Mouse (Mus musculus) spleen, adult 2 months (tissue): ENCODE results near the gene Chrna5. TPM values are rescaled to one million over a fixed set of nuclear protein-coding genes. Genes with fewer than 3 reads are reported as not detected.
A peak's percentile ranks its signal among the peaks of the same experiment; 100 is the strongest.

ENCODE experiments used
- DNase-seq, 2 experiments: peaks; one replicate each; pipeline versions ENCODE4 v3.0.0 to v3.0.0-alpha.2; 2012 to 2021; ENCODE audit warnings: low spot score in 2 of 2, low read depth in 1 of 2
- H3K27ac ChIP-seq: fragments of 200-500 bp; 2 replicates; pipeline ENCODE4 v1.5.1; 2012; ENCODE audit warnings: low read length, inconsistent platforms; ENCODE audit not compliant: insufficient read depth
- H3K27me3 ChIP-seq: fragments of 200-500 bp; 2 replicates; pipeline ENCODE4 v1.6.1; 2012; ENCODE audit warnings: mild to moderate bottlenecking, moderate library complexity, low read length, inconsistent platforms; ENCODE audit not compliant: control insufficient read depth, insufficient read depth
- H3K36me3 ChIP-seq: fragments of 200-500 bp; 2 replicates; pipeline ENCODE4 v1.6.1; 2012; ENCODE audit warnings: mild to moderate bottlenecking, low read length, inconsistent platforms; ENCODE audit not compliant: control insufficient read depth, insufficient read depth
- H3K4me1 ChIP-seq: fragments of 200-500 bp; 2 replicates; pipeline ENCODE4 v1.6.1; 2011; ENCODE audit warnings: inconsistent platforms; ENCODE audit not compliant: control insufficient read depth, insufficient read depth, insufficient read length
- H3K4me3 ChIP-seq: fragments of 200-500 bp; 2 replicates; pipeline ENCODE4 v1.5.1; 2011; ENCODE audit warnings: mild to moderate bottlenecking, inconsistent platforms; ENCODE audit not compliant: insufficient read depth, insufficient read length; ENCODE audit errors: extremely low read depth
- CTCF ChIP-seq: fragments of 200-500 bp; IDR thresholded peaks from 2 replicates; pipeline ENCODE4 v1.5.1; 2011; ENCODE audit warnings: mild to moderate bottlenecking, inconsistent platforms; ENCODE audit not compliant: insufficient read depth, insufficient read length, insufficient replicate concordance; ENCODE audit errors: extremely low read depth
- POLR2A ChIP-seq: fragments of 200-500 bp; IDR thresholded peaks from 2 replicates; pipeline ENCODE4 v1.6.1; 2011; ENCODE audit warnings: low read depth, low read length, inconsistent platforms
- WGBS: fragments of 180-500 bp; shearing (Covaris S2); methylation state at CpG from one replicate; pipeline ENCODE4 v1.1.7; 2018; 5-methylcytosine and 5-hydroxymethylcytosine counted together
- polyA plus RNA-seq: library from polyadenylated mRNA; depleted of rRNA; stranded (reverse); fragments of >200 nt; gene quantifications from 2 replicates; pipeline ENCODE4 v1.2.3, GENCODE M21; 2012

The Chrna5 gene
- polyA plus RNA-seq, 1 experiment = not detected

DNA sequence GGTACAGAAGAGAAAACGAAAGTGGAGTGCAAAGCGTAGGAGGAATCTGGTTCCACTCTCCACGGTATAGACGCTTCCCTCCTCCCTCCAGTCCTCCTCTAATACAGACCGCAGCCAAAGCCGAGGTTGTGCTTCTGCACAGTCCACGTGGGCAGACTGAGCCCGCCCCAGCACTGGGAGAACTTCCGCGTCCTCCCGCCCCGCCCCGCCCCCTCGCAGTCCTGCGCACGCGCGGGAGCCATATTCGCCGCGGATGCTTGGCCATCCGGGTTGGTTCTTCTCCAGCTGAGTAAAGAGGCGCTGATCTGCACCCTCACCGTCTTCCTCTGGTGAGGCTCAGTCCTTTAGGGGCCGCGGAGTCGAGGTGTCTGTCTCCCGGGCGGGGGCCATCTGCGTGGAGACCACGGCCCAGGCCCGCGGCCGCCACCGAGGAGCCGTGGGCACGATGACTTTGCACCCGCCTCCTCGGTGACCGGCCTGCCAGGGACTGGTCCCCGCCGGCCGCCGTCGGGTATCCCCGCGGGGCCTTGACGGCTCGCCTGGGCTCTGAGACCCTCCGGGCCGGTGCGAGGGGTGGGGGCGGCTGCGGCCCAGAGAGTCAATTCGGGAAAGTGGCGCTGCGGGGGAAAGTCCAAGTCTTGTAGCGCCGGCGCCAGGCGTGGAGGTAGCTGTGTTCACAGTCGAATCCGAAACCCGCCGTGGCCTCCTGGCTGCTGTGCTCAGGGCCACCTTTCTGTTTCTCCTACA lies 29.9 kb upstream of the Chrna5 start, which contains the start of the genes Psma4 and AY074887:
Psma4 (plus strand) TSS at position 216 of the 747 bp plus-strand sequence.
AY074887 (minus strand) TSS at position 424 of the 747 bp plus-strand sequence.
- Histone ChIP-seq H3K27me3 (no peaks in the 10 kb centered on the region), H3K36me3 (peaks cover 21% of the 10 kb centered on the region), H3K27ac (peak within 1 kb of the TSS; percentile 88), H3K4me3 (peak within 1 kb of the TSS; percentile 84), H3K4me1 (0 out of 2 replicates have a peak, but pooled peaks cover 2% of the 10 kb centered on the region)
- peak; percentile 88 to 90 for DNase-seq
- WGBS = under 1% methylated on average over 65 of the region's 65 CpGs
- TF ChIP-seq POLR2A (peak; percentile 53), CTCF (no peak)

DNA sequence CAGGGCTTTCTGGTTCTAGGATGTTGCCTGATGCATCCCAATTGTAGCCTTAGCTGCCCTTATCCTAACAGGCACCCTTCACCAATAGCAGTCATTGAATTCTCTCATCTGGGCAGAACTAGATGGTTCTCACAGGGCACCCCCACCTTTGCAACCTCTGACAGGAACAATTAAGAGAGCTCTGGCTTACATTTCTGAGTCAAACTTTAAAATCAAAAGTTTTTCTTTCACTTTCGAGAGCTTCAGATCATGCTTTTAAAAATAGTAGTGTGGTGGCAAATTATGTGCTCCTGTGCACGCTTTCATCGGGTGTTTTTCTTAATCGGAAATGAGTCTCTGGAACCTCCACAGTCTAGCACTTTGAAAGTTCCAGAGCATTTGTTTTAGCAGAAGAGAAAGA lies 19.6 kb upstream of the Chrna5 start:
- Histone ChIP-seq H3K4me3 (no peak overlapping the region), H3K27ac (no peak overlapping the region), H3K36me3 (peaks cover 19% of the 10 kb centered on the region), H3K4me1 (no peaks in the 10 kb centered on the region; the same call in 1 of the 2 replicates), H3K27me3 (no peaks in the 10 kb centered on the region)
- TF ChIP-seq POLR2A (no peak), CTCF (no peak)
- 25% methylated on average over 4 of the region's 4 CpGs for WGBS
- DNase-seq = no peak

DNA sequence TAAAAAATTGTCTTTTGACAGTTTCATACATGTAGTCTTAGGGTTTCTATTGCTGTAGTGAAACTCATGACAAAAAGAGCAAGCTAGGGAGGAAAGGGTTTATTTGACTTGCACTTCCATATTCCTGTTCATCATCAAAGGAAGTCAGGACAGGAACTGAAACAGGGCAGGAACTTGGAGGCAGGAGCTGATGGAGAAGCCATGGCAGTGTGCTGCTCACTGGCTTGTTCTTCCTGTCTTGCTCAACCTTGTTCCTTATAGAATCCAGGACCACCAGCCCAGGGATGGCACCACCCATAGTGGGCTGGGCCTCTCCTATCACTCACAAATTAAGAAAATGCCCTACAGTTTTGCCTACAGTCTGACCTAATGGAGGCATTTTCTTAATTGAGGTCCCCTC lies 17.0 kb upstream of the Chrna5 start:
- no peak overlapping the region for H3K27ac ChIP-seq
- TF ChIP-seq CTCF (no peak), POLR2A (no peak)
- no peak for DNase-seq
- no peak overlapping the region for H3K4me3 ChIP-seq
- no peaks in the 10 kb centered on the region for H3K27me3 ChIP-seq
- H3K36me3 ChIP-seq = peaks cover 2% of the 10 kb centered on the region
- no peaks in the 10 kb centered on the region; the same call in 1 of the 2 replicates for H3K4me1 ChIP-seq

DNA sequence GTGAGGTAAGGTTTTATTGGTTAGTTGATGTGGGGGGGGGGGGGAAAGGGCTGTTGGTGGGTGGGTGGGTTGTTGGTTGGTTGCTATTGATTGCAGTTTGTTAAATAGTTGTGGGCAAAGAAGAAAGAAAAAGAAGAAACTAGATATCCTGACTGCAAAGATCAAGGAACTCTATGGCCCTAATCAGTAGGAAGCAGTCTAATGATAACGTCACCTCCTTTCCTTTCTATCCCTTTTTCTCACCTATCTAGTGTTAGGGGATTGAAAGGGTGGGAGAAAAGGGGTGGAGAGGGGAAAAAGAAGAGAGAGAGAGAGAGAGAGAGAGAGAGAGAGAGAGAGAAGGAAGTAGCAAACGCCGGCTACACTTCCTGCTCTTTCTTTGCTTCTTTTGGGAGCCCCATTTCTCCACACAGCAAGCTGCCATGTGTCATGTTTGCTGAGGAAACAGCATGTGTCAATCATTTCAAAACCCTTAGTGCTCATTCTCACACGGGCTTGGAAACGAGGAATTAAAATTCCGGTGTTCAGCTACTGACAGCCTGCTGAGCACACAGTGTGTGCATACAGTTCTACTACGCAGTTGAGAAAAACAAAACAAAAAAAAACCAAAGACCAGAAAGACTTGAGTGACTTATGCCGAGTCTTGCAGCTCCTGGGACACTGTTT lies 10.6 kb upstream of the Chrna5 start:
- 50% methylated on average over 8 of the region's 8 CpGs for WGBS
- no peak for DNase-seq

DNA sequence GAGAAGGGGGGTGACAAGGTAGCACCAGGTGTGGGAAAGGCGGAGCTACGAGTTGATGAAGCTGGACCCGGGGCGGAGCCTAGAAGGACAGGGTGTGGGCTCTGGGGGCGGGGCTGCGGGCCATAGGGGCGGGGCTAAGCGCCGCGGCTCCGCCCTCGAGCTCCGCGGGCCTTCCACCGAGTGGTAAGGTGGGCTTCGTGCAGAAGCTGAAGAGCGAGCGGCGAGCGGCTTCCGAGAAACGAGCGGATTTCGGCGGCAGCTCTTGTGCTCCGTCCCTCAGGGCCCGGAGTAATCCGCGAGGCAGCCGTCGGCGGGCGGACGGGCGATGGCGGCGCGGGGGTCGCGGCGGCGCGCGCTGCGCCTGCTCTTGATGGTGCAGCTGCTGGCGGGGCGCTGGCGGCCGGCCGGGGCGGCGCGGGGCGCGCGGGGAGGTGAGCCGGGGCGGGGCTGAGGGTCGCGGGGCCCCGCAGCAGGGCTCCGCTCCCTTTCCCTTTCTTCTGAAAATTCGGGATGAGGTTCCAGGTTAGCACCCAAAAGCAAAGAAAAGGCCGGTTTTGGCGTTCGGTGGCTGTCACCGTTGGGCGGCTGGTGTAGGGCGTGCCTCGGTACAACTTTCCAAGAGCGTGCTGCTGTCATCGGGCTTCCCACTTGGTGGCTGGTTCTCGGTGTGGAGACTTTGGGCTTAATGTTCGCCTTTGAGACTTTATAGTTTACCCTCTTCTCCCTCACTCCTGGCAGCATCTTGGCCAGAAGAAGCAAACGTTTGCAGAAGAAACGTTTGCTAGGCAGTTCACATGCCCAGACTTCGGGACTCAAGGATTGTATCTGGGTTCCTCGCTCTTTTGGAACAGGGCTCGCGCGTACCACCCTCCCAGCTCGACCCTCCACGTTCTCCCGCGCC lies 861 bp downstream of the Chrna5 start:
- H3K36me3 ChIP-seq = no peaks in the 10 kb centered on the region
- 2% methylated on average over 84 of the region's 85 CpGs for WGBS
- H3K27ac ChIP-seq = no peak overlapping the region
- peak overlapping the region; percentile 54; the same call in 1 of the 2 replicates for H3K4me3 ChIP-seq
- no peak for TF ChIP-seq POLR2A
- no peak for TF ChIP-seq CTCF
- H3K4me1 ChIP-seq = peaks cover 3% of the 10 kb centered on the region; the same call in 1 of the 2 replicates
- H3K27me3 ChIP-seq = peaks cover 14% of the 10 kb centered on the region
- no peak for DNase-seq

More for the DNA sequence above, 10.6 kb upstream of the Chrna5 start:
- no peak overlapping the region for H3K4me3 ChIP-seq
- H3K27ac ChIP-seq = no peak overlapping the region
- TF ChIP-seq CTCF (no peak), POLR2A (no peak)
- no peaks in the 10 kb centered on the region for H3K36me3 ChIP-seq
- H3K27me3 ChIP-seq = no peaks in the 10 kb centered on the region; the same call in 1 of the 2 replicates
- no peaks in the 10 kb centered on the region for H3K4me1 ChIP-seq

DNA sequence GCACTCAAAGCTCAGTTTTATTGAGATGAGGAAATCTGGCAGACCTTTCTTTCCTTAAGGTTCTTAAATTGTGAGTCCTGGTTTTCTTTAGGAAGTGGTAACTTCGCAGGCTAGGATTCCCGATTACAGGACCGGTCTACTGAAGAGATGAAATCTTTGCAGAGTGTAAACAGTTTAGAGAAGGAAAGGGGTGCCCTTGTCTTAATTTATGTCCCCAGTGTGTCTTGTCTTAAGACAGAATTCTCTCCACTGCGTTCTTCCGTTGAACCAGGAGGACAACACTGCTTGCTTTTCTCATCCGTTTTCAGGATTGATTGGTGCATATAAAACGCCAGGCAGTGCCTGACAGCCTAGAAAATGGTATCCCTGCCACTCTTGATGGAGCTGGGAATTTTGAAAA lies 1.7 kb downstream of the Chrna5 start:
- Histone ChIP-seq H3K4me3 (no peak overlapping the region), H3K27ac (no peak overlapping the region), H3K4me1 (peaks cover 3% of the 10 kb centered on the region; the same call in 1 of the 2 replicates), H3K27me3 (peaks cover 14% of the 10 kb centered on the region), H3K36me3 (no peaks in the 10 kb centered on the region)
- no peak for TF ChIP-seq POLR2A
- TF ChIP-seq CTCF = no peak
- 26% methylated on average over 7 of the region's 7 CpGs for WGBS
- no peak for DNase-seq
